Mouse (Mus musculus) midbrain, embryonic 10.5 days (tissue): ENCODE measurements at regions not wholly inside any gene's neighbourhood (a gene's known extent, or its start where the extent isn't known, plus 50 kb on each side); places are given as distances from the start of the nearest gene placed in this dataset.

ENCODE experiments used
- DNase-seq: peaks from one replicate; pipeline ENCODE4 v3.0.0-alpha.2; 2017; ENCODE audit warnings: low spot score
- H3K27ac ChIP-seq: fragments of 300-500 bp; sonication (generic); replicated peaks from 2 replicates; pipeline ENCODE4 v1.5.1; 2016; ENCODE audit warnings: mild to moderate bottlenecking
- H3K27me3 ChIP-seq: fragments of 300-500 bp; sonication (generic); 2 replicates; pipeline ENCODE4 v1.6.1; 2016; ENCODE audit warnings: low read depth, mild to moderate bottlenecking; ENCODE audit not compliant: poor library complexity, severe bottlenecking
- H3K36me3 ChIP-seq: fragments of 300-500 bp; sonication (generic); 2 replicates; pipeline ENCODE4 v1.6.1; 2016; ENCODE audit warnings: mild to moderate bottlenecking, moderate library complexity
- H3K4me1 ChIP-seq: fragments of 300-500 bp; sonication (generic); 2 replicates; pipeline ENCODE4 v1.6.1; 2016
- H3K4me3 ChIP-seq: fragments of 300-500 bp; sonication (generic); 2 replicates; pipeline ENCODE4 v1.5.1; 2016; ENCODE audit warnings: mild to moderate bottlenecking, moderate library complexity
- H3K9me3 ChIP-seq: fragments of 300-500 bp; sonication (generic); replicated peaks from 2 replicates; pipeline ENCODE4 v1.6.1; 2016; ENCODE audit warnings: mild to moderate bottlenecking
- WGBS: fragments of 180-500 bp; shearing (Covaris S2); methylation state at CpG from one replicate; pipeline ENCODE4 v1.1.7; 2016; 5-methylcytosine and 5-hydroxymethylcytosine counted together

DNA sequence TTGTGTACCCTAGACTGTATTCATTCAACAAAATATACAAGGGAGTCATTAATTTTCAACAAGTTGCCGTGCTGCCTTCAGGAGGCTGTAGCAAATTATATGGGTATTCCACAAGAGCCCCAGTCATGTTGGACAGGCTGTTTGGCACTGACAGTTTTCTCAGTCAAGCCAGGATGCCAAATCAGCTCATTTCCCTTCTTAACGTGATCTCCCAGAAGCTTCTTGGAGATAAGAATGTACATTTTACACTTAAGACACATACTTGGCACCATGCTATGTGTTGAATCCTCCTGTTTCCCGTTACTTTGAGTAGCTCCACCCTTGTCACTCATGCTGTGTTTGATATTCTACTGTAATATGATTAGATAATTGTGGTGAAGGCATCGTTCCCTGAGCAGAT is 464.5 kb downstream of the Nuf2 start:
- no peaks in the 10 kb centered on the region for H3K27me3 ChIP-seq
- H3K4me3 ChIP-seq = no peak overlapping the region
- WGBS = 82% methylated on average over 4 of the region's 4 CpGs
- no peak for DNase-seq
- H3K36me3 ChIP-seq = no peaks in the 10 kb centered on the region
- H3K4me1 ChIP-seq = no peaks in the 10 kb centered on the region
- H3K9me3 ChIP-seq = no peaks in the 10 kb centered on the region
- H3K27ac ChIP-seq = no peak overlapping the region

DNA sequence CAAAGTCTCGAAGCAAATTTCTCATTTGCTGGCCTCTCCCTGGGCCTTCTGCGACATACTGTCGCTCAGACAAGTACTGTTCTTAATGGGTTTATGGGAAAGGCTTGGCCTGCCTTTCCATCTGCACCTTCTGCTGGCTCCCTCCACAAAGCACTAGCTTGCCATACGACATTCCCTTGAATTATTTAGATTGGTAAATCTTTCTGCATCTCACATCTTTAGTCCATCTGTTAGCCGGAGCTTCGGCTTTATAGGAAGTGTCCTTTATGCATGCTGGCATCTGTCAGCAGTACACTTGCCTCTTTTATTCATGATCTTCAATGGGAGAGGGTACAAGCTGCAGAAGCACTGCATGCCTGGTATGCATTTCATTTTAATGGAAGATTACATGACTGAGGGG is 470.6 kb downstream of the Nuf2 start:
- Histone ChIP-seq H3K27ac (no peak overlapping the region), H3K9me3 (no peaks in the 10 kb centered on the region), H3K36me3 (no peaks in the 10 kb centered on the region), H3K4me3 (no peak overlapping the region), H3K4me1 (0 out of 2 replicates have a peak, but pooled peaks cover 2% of the 10 kb centered on the region), H3K27me3 (no peaks in the 10 kb centered on the region)
- DNase-seq = no peak
- 91% methylated on average over 6 of the region's 6 CpGs for WGBS

DNA sequence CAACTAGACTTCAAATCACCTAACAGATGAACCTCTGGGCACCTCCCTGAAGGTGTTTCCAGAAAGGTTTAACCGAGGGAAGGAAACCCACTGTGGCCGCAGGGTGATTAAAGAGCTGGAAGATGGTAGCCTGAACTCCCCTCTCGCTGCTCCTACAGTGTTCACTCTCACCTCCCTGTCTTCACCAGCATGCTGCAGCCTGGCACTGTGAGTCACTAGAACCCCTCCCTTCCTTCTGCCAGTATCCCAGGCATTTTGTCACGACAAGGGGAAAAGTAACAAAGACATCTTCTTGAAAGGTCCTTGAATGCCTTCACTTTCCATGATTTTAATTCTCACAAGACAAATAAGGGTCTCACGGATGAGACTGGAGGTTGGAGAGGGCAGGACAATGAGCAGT is 471.1 kb downstream of the Nuf2 start:
- no peaks in the 10 kb centered on the region for H3K27me3 ChIP-seq
- H3K4me1 ChIP-seq = 0 out of 2 replicates have a peak, but pooled peaks cover 2% of the 10 kb centered on the region
- no peaks in the 10 kb centered on the region for H3K9me3 ChIP-seq
- no peak overlapping the region for H3K27ac ChIP-seq
- no peak for DNase-seq
- H3K36me3 ChIP-seq = no peaks in the 10 kb centered on the region
- 76% methylated on average over 5 of the region's 5 CpGs for WGBS
- H3K4me3 ChIP-seq = no peak overlapping the region

DNA sequence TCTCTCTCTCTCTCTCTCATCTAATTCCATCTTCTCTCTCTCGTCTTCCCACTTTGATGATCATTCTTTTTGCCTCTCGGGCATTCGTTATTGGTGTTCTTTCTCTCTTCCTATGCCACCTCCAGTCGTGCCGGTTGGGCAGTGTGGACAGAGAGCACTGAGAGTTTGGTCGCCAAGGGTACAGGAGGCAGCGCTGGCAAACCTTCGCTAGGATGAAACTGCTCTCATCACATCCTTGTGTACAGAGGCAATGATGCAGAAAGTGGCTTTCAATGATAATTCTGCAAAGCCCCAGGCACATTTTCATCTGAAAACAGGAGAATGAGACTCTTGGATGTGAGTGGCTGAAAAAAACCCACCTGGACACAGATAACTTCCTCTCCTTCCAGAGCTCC is 479.4 kb downstream of the Nuf2 start:
- Histone ChIP-seq H3K27ac (0 out of 2 replicates have a peak overlapping the region, but pooled peaks have one; percentile 7), H3K36me3 (no peaks in the 10 kb centered on the region), H3K4me1 (peaks cover 14% of the 10 kb centered on the region), H3K9me3 (no peaks in the 10 kb centered on the region), H3K27me3 (peaks cover 12% of the 10 kb centered on the region; the same call in 1 of the 2 replicates), H3K4me3 (peak overlapping the region; percentile 24; the same call in 1 of the 2 replicates)
- peak; percentile 14 for DNase-seq
- 67% methylated on average over 8 of the region's 8 CpGs for WGBS

DNA sequence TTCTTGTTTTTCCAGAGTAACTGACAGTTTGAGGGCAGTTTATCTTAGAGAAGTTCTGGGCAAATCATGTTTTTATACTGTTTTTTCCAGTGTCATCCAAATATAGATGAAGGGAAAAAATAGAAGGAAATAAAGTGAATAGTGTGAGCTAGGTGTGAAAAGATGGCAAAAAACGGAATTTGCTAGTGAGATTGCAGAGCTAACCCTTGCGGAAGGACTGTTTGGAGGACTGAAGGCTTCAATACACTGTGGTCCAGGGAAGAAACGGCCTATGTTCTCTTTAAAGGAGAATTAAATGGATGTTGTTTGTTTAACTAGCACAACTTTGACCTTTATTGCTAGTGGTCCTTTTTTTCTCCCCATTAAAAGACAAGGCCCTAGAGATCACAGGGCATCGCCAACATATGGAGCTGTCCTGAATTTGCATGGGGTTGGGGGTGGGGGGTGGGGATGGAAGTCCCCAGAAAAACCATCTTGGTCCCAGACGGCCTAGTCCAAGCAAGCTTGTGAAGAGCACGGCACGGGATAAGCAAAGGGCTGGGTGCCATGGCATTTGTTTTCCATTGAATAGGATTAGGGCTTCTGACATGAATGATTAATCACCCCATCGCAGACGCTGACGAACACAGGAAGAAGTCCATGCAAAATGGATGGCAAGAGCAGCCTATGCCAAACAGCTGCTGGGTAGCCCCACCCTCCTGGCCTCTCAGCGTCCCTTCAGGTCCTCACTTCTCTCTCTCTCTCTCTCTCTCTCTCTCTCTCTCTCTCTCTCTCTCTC is 480.0 kb downstream of the Nuf2 start:
- H3K4me1 ChIP-seq = peaks cover 14% of the 10 kb centered on the region
- H3K27ac ChIP-seq = 0 out of 2 replicates have a peak overlapping the region, but pooled peaks have one; percentile 7
- H3K9me3 ChIP-seq = no peaks in the 10 kb centered on the region
- peak overlapping the region; percentile 24; the same call in 1 of the 2 replicates for H3K4me3 ChIP-seq
- DNase-seq = peak; percentile 50
- no peaks in the 10 kb centered on the region for H3K36me3 ChIP-seq
- peaks cover 16% of the 10 kb centered on the region; the same call in 1 of the 2 replicates for H3K27me3 ChIP-seq
- WGBS = 36% methylated on average over 11 of the region's 11 CpGs

DNA sequence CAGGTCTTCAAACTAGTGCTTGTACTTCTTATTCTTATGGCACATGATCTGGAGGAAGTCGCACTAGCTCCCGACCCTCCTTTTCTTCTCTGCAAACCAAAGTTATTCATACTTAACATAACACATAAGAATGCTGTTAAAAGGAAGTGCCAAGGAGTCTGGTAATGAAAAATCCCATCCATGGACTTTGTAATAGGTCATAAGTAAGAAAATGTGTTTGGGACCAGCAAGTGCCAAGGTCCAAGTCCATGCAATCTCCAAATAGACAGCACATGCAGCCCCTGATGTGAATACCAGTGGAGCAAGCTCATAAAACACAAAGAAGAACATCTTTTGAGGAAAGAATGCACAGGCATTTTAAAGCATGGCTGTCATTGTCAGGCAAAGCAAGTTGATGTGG is 481.4 kb downstream of the Nuf2 start:
- Histone ChIP-seq H3K36me3 (no peaks in the 10 kb centered on the region), H3K4me3 (no peak overlapping the region), H3K27ac (no peak overlapping the region), H3K27me3 (peaks cover 16% of the 10 kb centered on the region; the same call in 1 of the 2 replicates), H3K9me3 (no peaks in the 10 kb centered on the region), H3K4me1 (peaks cover 14% of the 10 kb centered on the region)
- no peak for DNase-seq
- 93% methylated on average over 2 of the region's 2 CpGs for WGBS

DNA sequence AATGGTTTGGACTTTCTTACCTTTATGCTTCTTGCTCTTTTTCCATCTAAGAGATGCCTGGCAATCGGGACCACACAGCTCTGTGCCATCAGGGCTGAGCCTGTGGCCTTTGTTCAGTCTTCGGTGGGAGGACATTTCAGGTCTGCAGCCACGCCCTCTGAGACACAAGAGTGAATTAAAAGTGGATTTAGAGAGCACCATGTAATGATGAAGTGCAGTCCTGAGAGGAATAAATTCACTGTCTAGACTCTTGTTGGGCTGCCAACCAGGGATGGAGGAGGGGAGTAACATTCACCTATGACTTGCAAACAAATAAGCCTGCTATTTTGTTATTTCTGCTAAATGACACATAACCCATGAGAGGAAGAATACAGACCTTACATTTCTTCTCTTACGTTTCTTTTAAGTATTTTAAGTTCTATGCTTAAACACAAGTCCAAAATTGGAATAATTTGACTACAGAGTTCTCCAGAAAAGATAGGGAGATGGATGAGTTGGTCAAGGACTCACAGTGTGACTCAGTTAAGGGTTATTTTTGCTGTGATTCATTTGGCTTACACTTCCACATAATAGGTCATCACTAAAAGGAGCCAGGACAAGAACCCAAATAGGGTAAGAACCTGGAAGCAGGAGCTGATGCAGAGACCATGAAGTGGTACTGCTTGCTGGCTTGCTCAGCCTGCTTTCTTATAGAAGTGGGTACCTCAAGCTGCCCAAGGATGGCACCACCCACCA is 484.3 kb downstream of the Nuf2 start:
- Histone ChIP-seq H3K4me1 (peaks cover 11% of the 10 kb centered on the region), H3K4me3 (no peak overlapping the region), H3K27ac (no peak overlapping the region), H3K27me3 (peaks cover 13% of the 10 kb centered on the region; the same call in 1 of the 2 replicates), H3K9me3 (no peaks in the 10 kb centered on the region), H3K36me3 (no peaks in the 10 kb centered on the region)
- WGBS = 76% methylated on average over 4 of the region's 4 CpGs
- no peak for DNase-seq

DNA sequence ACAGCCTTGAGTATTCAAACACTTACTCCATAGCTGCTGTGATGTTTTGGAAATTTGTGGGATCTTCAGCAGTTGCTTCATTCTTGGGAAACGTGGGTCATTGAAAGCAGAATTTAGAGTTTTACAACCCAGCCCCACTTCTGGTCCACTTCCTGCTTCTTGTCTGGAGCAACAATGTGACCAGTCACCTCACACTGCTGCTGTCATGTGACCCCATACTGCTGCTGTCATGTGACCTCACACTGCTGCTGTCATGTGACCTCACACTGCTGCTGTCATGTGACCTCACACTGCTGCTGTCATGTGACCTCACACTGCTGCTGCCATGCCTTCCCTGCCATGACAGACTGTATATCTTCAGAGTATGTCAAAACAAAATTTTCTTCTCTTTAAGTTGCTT is 497.7 kb downstream of the Nuf2 start:
- 86% methylated on average over 1 of the region's 1 CpGs for WGBS
- no peak overlapping the region for H3K4me3 ChIP-seq
- H3K27ac ChIP-seq = no peak overlapping the region
- no peak for DNase-seq
- H3K27me3 ChIP-seq = no peaks in the 10 kb centered on the region
- H3K4me1 ChIP-seq = no peaks in the 10 kb centered on the region
- H3K36me3 ChIP-seq = no peaks in the 10 kb centered on the region
- H3K9me3 ChIP-seq = no peaks in the 10 kb centered on the region

DNA sequence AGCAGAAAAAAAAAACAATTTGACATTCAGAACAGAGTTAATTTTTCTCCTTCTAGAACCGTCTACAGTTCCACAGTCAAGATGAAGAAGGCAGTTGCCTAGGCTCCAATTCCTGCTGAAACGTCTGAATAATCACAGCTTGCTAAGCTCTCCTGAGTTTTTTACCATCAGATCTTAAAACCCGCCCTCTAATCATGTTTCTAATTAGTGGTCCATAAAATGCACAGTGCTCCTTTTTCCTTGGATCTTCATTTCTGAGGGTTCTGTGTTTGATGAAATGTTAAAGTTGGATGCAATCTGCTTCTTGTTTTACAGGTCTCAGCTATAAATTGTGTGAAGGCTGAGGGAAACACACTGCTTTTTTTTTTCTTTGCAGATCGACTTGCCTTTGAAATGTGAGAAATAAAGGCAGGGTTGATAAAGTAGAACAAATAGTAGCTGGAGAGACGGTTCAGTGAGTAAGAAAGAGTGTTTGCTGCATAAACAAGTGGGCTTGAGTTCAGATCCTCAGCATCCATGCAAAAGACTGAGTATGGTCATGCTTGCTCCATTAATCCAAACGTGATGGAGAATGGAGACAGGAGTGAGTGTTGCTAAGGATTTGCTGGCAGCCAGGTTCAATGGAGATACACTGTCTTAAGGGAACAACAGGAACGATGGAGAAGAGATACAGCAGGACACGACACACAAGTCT is 499.3 kb downstream of the Nuf2 start:
- H3K36me3 ChIP-seq = no peaks in the 10 kb centered on the region
- DNase-seq = no peak
- H3K4me3 ChIP-seq = no peak overlapping the region
- 62% methylated on average over 8 of the region's 8 CpGs for WGBS
- H3K9me3 ChIP-seq = no peaks in the 10 kb centered on the region
- no peaks in the 10 kb centered on the region for H3K4me1 ChIP-seq
- no peaks in the 10 kb centered on the region for H3K27me3 ChIP-seq
- no peak overlapping the region for H3K27ac ChIP-seq

DNA sequence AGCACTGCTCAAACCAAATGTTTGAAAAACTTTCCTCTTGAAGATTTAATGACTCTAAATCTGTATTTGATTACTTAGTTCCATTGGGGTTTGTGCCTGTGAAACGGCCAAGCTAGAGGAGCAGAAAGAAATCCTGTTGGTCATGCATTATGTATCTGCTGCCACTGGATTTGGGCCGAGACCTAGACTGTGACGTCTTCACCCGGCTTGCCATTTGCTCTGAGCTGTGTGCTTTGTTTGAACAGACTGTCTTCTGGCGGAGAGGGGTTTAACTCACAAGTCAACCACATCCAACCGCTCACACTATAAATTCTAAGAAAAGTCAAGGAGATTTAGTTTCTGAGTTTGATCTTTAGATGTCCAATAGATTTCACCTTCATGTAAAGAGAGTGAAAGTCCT is 503.6 kb downstream of the Nuf2 start:
- Histone ChIP-seq H3K4me3 (no peak overlapping the region), H3K4me1 (no peaks in the 10 kb centered on the region), H3K27me3 (no peaks in the 10 kb centered on the region), H3K36me3 (no peaks in the 10 kb centered on the region), H3K27ac (no peak overlapping the region), H3K9me3 (no peaks in the 10 kb centered on the region)
- WGBS = 52% methylated on average over 6 of the region's 6 CpGs
- DNase-seq = no peak

DNA sequence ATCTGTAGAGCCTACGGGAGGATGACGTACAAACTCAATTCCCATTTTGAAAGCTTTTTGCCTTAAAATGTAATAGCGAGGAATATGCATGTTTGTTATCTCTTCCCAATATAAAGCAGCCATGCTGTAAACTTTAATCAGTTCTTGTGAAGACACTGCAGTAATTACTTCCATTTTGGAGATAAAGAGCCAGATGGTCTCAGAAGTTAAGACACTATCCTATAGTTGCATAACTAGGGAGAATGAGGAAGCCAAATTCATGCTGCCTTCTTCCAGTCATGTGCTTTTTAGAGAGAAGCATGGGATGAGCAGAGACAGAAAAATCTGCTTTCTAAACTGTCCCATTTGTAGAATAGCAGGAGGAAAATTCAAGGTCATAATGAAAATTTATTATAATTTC is 504.0 kb downstream of the Nuf2 start:
- H3K36me3 ChIP-seq = no peaks in the 10 kb centered on the region
- H3K9me3 ChIP-seq = no peaks in the 10 kb centered on the region
- H3K27me3 ChIP-seq = no peaks in the 10 kb centered on the region
- no peaks in the 10 kb centered on the region for H3K4me1 ChIP-seq
- WGBS = 95% methylated on average over 3 of the region's 3 CpGs
- no peak overlapping the region for H3K4me3 ChIP-seq
- H3K27ac ChIP-seq = no peak overlapping the region
- DNase-seq = no peak

DNA sequence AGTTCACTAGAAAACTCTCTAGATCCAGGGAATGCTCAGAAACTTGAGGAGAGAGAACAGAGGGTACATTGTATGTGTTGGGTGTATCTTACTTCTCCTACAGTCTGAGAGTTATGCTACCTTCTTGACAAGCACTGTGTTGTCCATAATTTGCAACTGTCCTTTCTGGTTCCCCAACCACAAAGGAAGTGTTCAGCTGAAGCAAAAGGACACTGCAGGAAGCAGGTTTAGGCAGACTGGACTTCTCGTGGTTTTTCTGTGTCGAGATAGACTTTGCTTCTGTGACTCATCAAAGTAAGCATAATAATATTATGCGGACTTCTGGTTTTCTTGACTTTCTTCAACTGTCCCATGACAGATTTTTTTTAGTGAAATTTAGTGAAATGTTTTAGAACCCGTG is 506.7 kb downstream of the Nuf2 start:
- H3K27ac ChIP-seq = no peak overlapping the region
- no peaks in the 10 kb centered on the region for H3K36me3 ChIP-seq
- DNase-seq = no peak
- no peak overlapping the region for H3K4me3 ChIP-seq
- no peaks in the 10 kb centered on the region for H3K9me3 ChIP-seq
- H3K27me3 ChIP-seq = no peaks in the 10 kb centered on the region
- H3K4me1 ChIP-seq = no peaks in the 10 kb centered on the region
- 85% methylated on average over 4 of the region's 4 CpGs for WGBS
